Mouse (Mus musculus): Measurements from ENCODE around the gene Ptp4a2. TPM values are rescaled to one million over a fixed set of nuclear protein-coding genes. Genes with fewer than 3 reads are reported as not detected.
"Not testable (repeated sequence)": the region's sequence is repeated elsewhere in the genome, so short reads cannot be mapped to it uniquely, and the experiment has no call there.

Gene Ptp4a2
- 236 and 269 TPM in 2 replicates for polyA plus RNA-seq (2015; fragmentation: Nextera tagmentation; extraction: Ambion mirVana)

DNA sequence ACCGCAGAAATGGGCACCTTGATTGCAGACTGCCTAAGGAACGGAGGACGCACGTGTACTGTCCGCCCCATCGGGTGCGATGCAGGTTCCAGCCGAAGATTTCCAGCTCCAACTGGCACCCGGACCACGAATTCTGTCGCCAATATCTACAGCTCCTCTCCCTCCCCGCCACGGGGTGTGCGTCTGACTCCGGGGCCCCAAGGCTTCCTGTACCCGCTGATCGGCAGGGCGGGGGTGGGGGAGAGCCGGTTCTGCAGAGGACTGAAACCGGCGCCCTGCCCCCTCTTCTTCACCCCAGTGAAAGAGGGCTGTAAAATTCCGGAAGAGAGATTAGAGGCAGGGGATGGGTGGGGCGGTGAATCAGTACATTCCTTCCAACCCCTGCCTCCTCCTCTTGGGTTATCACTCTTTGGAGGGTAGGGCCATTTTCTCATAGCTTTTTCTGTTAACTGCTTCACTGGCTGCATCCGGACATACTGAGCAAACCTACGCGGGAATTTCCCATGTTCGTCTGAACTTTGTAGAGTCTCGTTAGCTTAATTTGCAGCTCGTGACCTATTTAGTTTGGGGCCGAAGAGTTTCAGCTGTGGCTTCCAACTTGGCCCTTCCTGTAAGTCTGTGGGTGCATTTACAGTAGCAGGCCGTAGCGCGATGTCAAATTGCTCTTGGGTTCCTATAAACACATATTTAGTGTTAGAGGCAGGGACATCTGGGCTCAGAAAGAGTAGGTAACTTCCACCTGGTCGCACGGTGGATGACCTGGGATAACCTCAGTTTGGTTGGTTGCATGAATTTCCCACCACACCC lies at the start of gene Ptp4a2:
Ptp4a2 (plus strand) TSS at position 422 of the 807 bp plus-strand sequence.
- Histone ChIP-seq H3K27ac (peak within 1 kb of the TSS; percentile 71), H3K4me1 (replicated peaks) (peaks cover 21% of the 10 kb centered on the region), H3K4me2 (peak within 1 kb of the TSS; percentile 68), H3K9me3 (replicated peaks) (no peaks in the 10 kb centered on the region; the same call in 1 of the 2 replicates), H3K27me3 (peaks cover 36% of the 10 kb centered on the region), H3K4me3 (replicated peaks) (peak within 1 kb of the TSS; percentile 50), H3K36me3 (no peaks in the 10 kb centered on the region), H3K9ac (peak within 1 kb of the TSS; percentile 66)
- 2% methylated on average over 35 of the region's 35 CpGs for WGBS (ENCODE audit: insufficient replicate concordance)
- peak; percentile 61 for DNase-seq
- peak; percentile 80 for ATAC-seq (ENCODE audit: low read depth)

DNA sequence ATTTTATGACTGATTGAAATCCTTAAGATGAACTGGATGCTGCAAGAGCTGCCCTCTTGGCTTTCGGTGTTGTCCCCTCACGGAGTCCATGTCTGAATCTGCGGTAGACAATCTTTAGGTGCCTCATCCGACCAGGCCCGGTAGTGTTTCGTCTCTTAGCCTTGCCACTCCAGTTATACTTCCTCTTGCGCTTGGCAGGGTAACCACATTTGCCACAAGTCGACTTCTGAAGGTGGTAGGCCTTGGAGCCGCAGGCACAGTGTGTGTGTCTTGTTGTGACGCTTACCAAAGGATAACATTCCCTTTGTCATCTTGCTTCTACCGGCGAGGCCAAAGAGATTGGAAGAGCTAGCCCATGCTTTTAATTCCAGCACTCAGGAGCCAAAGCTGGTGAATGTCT lies 49.4 kb upstream of the Ptp4a2 start:
- ATAC-seq (ENCODE audit: low read depth): no peak
- Histone ChIP-seq H3K4me2 (no peak overlapping the region), H3K36me3 (no peaks in the 10 kb centered on the region), H3K27me3 (no peaks in the 10 kb centered on the region), H3K4me3 (replicated peaks) (no peak overlapping the region), H3K9me3 (replicated peaks) (no peaks in the 10 kb centered on the region), H3K4me1 (replicated peaks) (no peaks in the 10 kb centered on the region), H3K27ac (no peak overlapping the region), H3K9ac (no peak overlapping the region)
- DNase-seq: no peak
- WGBS (ENCODE audit: insufficient replicate concordance): 31% methylated on average over 12 of the region's 12 CpGs

DNA sequence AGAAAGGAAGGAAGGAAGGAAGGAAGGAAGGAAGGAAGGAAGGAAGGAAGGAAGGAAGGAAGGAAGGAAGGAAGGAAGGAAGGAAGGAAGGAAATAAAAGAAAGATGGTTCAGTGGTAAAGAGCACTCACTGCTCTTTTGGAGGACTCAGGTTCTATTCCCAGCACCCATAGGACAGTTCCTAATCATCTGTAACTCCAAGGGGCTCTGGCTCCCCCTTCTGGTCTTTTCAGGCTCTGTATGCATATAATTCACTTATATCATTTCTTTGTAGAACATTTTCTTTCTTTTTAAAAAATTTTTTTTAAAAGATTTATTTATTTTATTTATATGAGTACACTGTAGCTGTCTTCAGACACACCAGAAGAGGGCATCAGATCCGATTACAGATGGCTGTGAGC lies 48.5 kb upstream of the Ptp4a2 start:
- 63% methylated on average over 1 of the region's 1 CpGs for WGBS (ENCODE audit: insufficient replicate concordance)
- H3K4me3 ChIP-seq (replicated peaks); H3K27me3 ChIP-seq; H3K36me3 ChIP-seq; H3K9ac ChIP-seq; DNase-seq; H3K9me3 ChIP-seq (replicated peaks); ATAC-seq (ENCODE audit: low read depth); H3K4me1 ChIP-seq (replicated peaks); H3K27ac ChIP-seq; H3K4me2 ChIP-seq: not testable (repeated sequence)

DNA sequence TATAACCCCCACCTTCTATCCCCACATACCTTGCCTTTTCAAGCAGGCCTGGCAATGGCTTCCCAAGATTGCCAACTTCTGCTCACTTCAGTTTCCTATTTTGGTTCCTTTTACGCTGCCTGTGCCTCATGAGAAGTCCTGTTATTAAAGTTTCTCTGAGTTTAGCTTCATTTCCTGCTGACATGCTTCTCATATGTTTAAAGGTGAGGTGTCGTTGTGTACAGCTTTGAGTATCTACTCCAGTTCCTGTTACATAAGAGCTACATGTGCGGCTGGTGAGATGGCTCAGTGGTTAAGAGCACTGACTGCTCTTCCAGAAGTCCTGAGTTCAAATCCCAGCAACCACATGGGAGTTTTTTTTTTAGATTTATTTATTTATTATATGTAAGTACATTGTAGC lies 45.7 kb upstream of the Ptp4a2 start:
- WGBS (ENCODE audit: insufficient replicate concordance): 61% methylated on average over 3 of the region's 3 CpGs
- Histone ChIP-seq H3K9me3 (replicated peaks) (no peaks in the 10 kb centered on the region), H3K4me3 (replicated peaks) (no peak overlapping the region), H3K27ac (no peak overlapping the region), H3K9ac (no peak overlapping the region), H3K4me1 (replicated peaks) (no peaks in the 10 kb centered on the region), H3K27me3 (no peaks in the 10 kb centered on the region), H3K4me2 (no peak overlapping the region), H3K36me3 (no peaks in the 10 kb centered on the region)
- no peak for ATAC-seq (ENCODE audit: low read depth)
- no peak for DNase-seq

DNA sequence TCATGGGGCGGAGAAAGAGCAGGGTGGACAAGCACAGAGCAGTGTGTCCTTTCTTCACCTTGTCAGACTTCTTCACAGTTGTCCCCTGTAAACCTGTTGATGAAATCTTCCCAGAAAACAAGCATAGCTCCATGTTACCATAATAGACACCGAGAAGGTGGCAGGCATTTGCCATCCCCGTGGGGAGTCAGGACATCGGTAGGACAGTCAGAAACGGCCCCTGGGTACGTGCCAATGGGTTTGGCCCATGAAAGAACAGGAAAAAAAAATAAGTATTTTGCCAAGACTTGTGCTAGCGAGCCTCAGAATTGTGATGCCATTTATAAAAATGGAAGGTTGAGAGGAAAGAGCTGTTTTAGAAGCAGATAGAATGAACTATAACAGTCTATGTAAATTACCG lies 43.2 kb upstream of the Ptp4a2 start:
- Histone ChIP-seq H3K36me3 (no peaks in the 10 kb centered on the region), H3K9ac (no peak overlapping the region), H3K4me2 (no peak overlapping the region), H3K4me3 (replicated peaks) (no peak overlapping the region), H3K27me3 (peaks cover 18% of the 10 kb centered on the region), H3K9me3 (replicated peaks) (no peaks in the 10 kb centered on the region), H3K4me1 (replicated peaks) (peaks cover 14% of the 10 kb centered on the region), H3K27ac (no peak overlapping the region)
- DNase-seq (no peak), ATAC-seq (ENCODE audit: low read depth) (no peak)
- WGBS (ENCODE audit: insufficient replicate concordance): 76% methylated on average over 8 of the region's 8 CpGs

DNA sequence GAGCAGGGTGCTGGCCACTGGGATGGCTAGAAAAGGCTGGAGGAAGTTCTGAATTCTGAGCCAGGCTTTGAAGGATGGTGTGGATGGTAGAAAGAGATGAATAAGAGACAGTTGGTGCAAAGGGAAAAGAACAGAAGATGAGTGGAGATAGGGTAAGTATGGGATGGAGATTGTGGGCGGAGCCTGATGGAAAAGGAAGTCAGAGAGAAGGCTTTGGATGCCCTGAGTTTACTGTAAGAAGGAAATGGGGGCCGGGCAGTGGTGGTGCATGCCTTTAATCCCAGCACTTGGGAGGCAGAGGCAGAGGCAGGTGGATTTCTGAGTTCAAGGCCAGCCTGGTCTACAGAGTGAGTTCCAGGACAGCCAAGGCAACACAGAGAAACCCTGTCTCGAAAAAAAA lies 42.3 kb upstream of the Ptp4a2 start:
- H3K27ac ChIP-seq; H3K4me2 ChIP-seq; H3K9me3 ChIP-seq (replicated peaks); H3K9ac ChIP-seq; DNase-seq; H3K4me3 ChIP-seq (replicated peaks); ATAC-seq (ENCODE audit: low read depth); H3K36me3 ChIP-seq: not testable (repeated sequence)
- Histone ChIP-seq H3K4me1 (replicated peaks) (peaks cover 14% of the 10 kb centered on the region), H3K27me3 (peaks cover 22% of the 10 kb centered on the region)
- 23% methylated on average over 3 of the region's 3 CpGs for WGBS (ENCODE audit: insufficient replicate concordance)

DNA sequence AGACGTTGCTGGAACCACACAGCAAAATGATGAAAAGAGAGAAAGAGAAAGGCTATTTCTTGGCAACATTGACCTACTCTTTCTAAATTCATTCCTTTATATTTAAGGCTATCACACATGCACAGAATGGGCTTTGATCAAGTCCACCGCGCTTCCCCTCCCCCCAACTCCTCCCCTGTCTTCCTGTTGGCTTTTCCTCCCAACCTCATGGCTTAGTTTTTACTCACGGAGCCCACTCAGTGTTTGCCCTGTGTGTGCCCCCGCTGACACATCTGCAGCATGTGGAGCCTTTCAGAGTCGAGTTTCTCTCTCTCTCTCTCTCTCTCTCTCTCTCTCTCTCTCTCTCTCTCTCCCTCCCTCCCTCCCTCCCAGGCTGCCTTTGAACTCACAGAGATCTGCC lies 40.4 kb upstream of the Ptp4a2 start:
- H3K4me3 ChIP-seq (replicated peaks): no peak overlapping the region
- no peak overlapping the region for H3K9ac ChIP-seq
- H3K27me3 ChIP-seq: peaks cover 22% of the 10 kb centered on the region
- DNase-seq (no peak), ATAC-seq (ENCODE audit: low read depth) (no peak)
- H3K27ac ChIP-seq: no peak overlapping the region
- no peaks in the 10 kb centered on the region for H3K36me3 ChIP-seq
- peaks cover 14% of the 10 kb centered on the region for H3K4me1 ChIP-seq (replicated peaks)
- H3K4me2 ChIP-seq: no peak overlapping the region
- H3K9me3 ChIP-seq (replicated peaks): no peaks in the 10 kb centered on the region
- 30% methylated on average over 6 of the region's 6 CpGs for WGBS (ENCODE audit: insufficient replicate concordance)

DNA sequence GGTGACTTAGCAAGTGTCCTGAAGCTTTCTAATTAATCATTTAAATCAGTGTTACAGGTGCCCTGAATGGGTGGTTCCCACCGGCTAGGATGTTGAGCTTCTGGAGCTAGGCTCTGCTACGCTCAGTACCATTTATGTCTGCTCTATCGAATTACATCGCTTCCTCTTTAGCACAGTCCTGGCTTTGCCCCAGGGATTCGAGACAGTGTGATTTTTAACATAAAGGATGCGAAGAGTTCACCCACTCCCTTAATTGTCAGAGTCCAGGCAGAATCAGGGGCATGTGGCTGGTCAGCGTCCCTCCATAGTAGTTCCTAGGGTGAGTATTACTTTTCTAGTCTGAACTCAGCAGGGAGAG lies 39.7 kb upstream of the Ptp4a2 start:
- DNase-seq (no peak), ATAC-seq (ENCODE audit: low read depth) (no peak)
- H3K36me3 ChIP-seq: no peaks in the 10 kb centered on the region
- no peak overlapping the region for H3K4me3 ChIP-seq (replicated peaks)
- WGBS (ENCODE audit: insufficient replicate concordance): 22% methylated on average over 7 of the region's 7 CpGs
- H3K9ac ChIP-seq: no peak overlapping the region
- H3K4me1 ChIP-seq (replicated peaks): peaks cover 14% of the 10 kb centered on the region
- H3K9me3 ChIP-seq (replicated peaks): no peaks in the 10 kb centered on the region
- H3K4me2 ChIP-seq: peak overlapping the region; percentile 28
- no peak overlapping the region for H3K27ac ChIP-seq
- peaks cover 22% of the 10 kb centered on the region for H3K27me3 ChIP-seq

DNA sequence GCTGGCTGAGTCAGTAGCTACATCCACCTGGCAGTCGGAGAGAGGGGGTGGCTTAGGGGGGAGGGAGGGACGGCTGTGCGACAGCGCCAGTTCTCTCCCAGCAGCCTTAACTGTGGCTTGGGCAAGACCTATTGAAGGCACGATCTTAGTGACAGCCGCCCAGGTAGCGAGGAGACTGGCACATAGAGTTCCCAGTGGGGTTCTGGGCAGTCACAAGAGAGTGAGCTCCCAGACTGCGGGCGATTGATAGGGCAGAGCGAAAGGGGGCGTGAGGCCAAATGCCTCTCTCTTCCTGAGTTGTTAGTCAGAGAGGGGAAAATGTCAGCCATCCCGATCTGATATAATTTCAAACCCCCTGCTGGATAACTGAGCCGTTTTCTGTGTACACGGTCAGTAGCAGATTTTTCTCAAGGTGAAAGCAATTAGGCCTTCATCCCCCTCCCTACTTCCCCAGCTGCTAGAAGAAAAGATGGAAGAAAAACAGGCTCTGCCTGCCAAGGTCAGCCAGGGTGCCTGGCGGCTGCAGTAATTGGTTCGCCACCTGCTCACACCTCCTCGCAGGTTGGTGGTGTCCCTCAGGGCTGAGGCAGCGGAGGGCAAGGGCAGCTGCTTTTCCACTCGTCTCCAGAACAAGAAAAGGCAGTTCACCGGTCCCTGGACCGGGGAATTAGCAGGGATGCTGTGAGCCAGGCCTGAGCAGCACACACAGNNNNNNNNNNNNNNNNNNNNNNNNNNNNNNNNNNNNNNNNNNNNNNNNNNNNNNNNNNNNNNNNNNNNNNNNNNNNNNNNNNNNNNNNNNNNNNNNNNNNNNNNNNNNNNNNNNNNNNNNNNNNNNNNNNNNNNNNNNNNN lies 39.1 kb upstream of the Ptp4a2 start:
- DNase-seq (no peak), ATAC-seq (ENCODE audit: low read depth) (no peak)
- WGBS (ENCODE audit: insufficient replicate concordance): 10% methylated on average over 21 of the region's 21 CpGs

DNA sequence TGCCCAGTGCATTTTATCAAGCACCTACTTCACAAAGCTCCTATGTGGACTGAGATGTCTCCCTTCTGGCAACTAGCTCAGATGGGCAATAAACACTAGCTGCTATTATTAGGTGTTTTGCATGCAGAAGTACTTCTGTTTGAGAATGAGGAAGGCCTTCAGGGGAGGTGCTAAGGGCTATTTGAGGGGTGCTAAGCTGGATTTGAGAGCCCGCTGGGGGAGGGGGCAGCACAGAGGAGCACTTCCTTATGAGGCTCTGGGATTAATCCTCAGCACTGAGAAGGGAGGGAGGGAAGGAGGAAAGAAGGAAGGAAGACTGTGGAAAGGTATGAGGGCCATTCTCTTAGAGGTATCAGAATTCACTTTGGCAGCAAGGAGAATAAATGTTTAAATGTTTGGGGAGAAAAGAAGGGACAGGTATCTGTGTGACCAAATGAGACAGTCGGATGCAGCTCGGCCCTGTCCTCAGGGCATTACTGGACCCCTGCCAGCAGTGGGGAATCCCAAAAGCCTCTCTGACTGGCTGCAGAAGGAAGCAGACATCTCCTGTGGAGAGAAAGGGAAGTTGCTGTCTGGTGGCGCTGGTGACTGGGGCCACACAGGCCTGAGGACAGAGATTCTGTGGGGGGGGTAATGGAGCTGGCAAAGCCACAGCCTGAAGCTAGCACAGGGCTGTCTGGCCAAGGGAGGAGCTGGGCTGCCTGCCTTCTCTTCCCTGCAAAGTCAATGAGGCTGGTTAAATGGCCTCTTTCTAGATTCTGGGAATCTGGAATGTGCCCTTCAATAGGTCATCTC lies 28.9 kb upstream of the Ptp4a2 start:
- Histone ChIP-seq H3K4me2 (no peak overlapping the region), H3K9me3 (replicated peaks) (no peaks in the 10 kb centered on the region), H3K27me3 (no peaks in the 10 kb centered on the region), H3K4me1 (replicated peaks) (0 out of 2 replicates have a peak, but pooled peaks cover 6% of the 10 kb centered on the region), H3K9ac (no peak overlapping the region), H3K4me3 (replicated peaks) (no peak overlapping the region), H3K27ac (peak overlapping the region; percentile 6; the same call in 1 of the 2 replicates), H3K36me3 (no peaks in the 10 kb centered on the region)
- no peak for DNase-seq
- 0 out of 2 replicates have a peak, but pooled peaks have one; percentile 43 for ATAC-seq (ENCODE audit: low read depth)
- 28% methylated on average over 4 of the region's 4 CpGs for whole genome bisulfite sequencing (ENCODE audit: insufficient replicate concordance)

More for the DNA sequence above, 39.1 kb upstream of the Ptp4a2 start:
- peaks cover 22% of the 10 kb centered on the region for H3K27me3 ChIP-seq
- peaks cover 14% of the 10 kb centered on the region for H3K4me1 ChIP-seq (replicated peaks)
- no peak overlapping the region for H3K9ac ChIP-seq
- H3K4me3 ChIP-seq (replicated peaks): no peak overlapping the region
- no peaks in the 10 kb centered on the region for H3K36me3 ChIP-seq
- no peak overlapping the region for H3K27ac ChIP-seq
- peak overlapping the region; percentile 28 for H3K4me2 ChIP-seq
- no peaks in the 10 kb centered on the region for H3K9me3 ChIP-seq (replicated peaks)

DNA sequence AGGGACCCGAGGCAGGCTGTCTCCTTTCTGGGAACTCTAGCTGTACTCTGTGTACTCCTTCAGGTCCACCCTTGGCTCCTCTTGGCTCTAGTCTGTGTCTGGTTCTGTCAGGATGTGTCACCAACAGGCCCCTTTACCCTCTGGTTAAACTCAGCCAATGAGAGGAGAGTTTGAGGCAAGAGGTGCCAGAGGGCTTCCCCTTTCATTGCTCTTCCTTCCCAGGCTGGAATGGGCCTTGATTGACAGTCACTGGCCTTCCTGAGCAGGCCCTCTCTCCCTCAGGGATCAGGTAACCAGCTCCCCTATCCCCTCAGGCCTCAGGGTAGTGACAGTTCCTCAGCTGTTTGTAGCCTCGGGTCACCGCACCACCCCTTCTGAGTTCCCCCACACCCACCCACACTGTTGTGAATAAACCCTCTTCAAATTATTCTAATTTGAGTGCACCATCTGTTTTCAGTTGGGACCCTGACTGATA lies 28.1 kb upstream of the Ptp4a2 start:
- H3K27ac ChIP-seq: peak overlapping the region; percentile 6; the same call in 1 of the 2 replicates
- ATAC-seq (ENCODE audit: low read depth): 0 out of 2 replicates have a peak, but pooled peaks have one; percentile 26
- no peak for DNase-seq

More for the DNA sequence above, 28.1 kb upstream of the Ptp4a2 start:
- H3K4me1 ChIP-seq (replicated peaks): 0 out of 2 replicates have a peak, but pooled peaks cover 6% of the 10 kb centered on the region
- H3K4me2 ChIP-seq: no peak overlapping the region
- no peak overlapping the region for H3K9ac ChIP-seq
- no peak overlapping the region for H3K4me3 ChIP-seq (replicated peaks)
- no peaks in the 10 kb centered on the region for H3K36me3 ChIP-seq
- H3K27me3 ChIP-seq: no peaks in the 10 kb centered on the region
- WGBS (ENCODE audit: insufficient replicate concordance): 57% methylated on average over 3 of the region's 3 CpGs
- H3K9me3 ChIP-seq (replicated peaks): no peaks in the 10 kb centered on the region

Data from liver, embryonic 13.5 days (tissue).